Mouse (Mus musculus) megakaryocyte, embryonic 14.5 days (primary cell): ENCODE results near the gene Ush1g.

Experiments
- FLI1 ChIP-seq: IDR thresholded peaks from 2 replicates; pipeline ENCODE4 v1.6.1; 2012; ENCODE audit warnings: low read length, inconsistent platforms, mixed read lengths
- GATA1 ChIP-seq: IDR thresholded peaks from 3 replicates; pipeline ENCODE4 v1.6.1; 2012; ENCODE audit warnings: mixed read lengths, low read length, inconsistent platforms, borderline replicate concordance

DNA sequence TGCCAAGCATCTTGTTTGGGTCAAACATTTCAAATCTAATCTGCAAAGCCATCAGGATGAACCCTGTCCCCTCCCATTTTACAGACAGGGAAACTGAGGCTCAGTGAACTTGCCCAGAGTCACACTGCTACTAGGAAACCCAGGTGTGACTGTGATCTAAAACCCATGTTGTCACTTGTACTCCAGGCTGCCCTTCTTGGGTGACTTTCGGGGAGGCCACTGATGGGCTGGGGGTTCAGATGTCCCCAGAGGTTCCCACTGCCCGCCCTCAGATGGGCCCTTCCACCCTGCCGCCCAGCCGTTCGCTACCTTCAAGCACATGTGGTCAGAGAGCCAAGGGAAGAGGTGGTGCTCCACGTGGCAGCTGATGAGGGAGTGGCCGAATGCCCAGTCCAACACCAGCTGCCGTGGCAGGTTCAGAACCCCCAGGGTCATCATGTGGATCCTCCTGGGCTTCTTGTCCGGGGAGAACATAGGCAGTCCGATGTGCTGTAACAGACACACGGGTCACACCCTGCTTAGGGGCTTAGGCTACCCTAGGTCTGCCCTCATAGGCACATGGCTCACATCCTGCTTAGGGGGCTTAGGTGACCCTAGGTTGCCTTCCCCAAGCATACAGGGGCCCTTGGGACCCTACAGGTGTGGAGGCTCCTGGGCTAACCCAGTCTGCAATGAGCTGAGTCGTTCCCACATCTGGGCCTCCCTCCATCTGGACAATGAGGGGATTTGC is 37.8 kb downstream of the Ush1g start:
- TF ChIP-seq GATA1 (no peak), FLI1 (no peak)
